Comparison of ENCODE assay signal across 17 mouse cellular contexts in genomic region chr8:64948371-64948770, GRCm38 (mm10). TPM values are rescaled to one million over a fixed set of nuclear protein-coding genes. Genes with fewer than 3 reads are reported as not detected.
DNase-seq lines count a peak whose midpoint lies in the region; ATAC-seq and TF ChIP-seq lines count a peak whose summit lies in the region.
"Had no signal": no experiment of that assay in that cellular context is flagged by ENCODE, and none has a peak within 500 bp of the region (broad histone marks: within the 10 kb centered on the region; RNA-seq: fewer than 3 reads in every experiment).

No protein-coding gene starts in this region.

- no peak overlapping the region for H3K9ac ChIP-seq in hindbrain, embryonic 13.5 days
- H3K9ac ChIP-seq in hindbrain, embryonic 15.5 days, result no peak overlapping the region

- no peak overlapping the region for H3K27ac ChIP-seq in hindbrain, embryonic 13.5 days
- H3K27ac ChIP-seq in hindbrain, embryonic 10.5 days, result no peak overlapping the region
- H3K27ac ChIP-seq in hindbrain, embryonic 15.5 days (replicated peaks), result no peak overlapping the region
- no peak overlapping the region for H3K27ac ChIP-seq in thymus, adult 2 months (ENCODE audit: control insufficient read depth, insufficient read depth, low read length)
- H3K27ac ChIP-seq: limb, embryonic 13.5 days had no signal

- H3K27me3 ChIP-seq in hindbrain, embryonic 13.5 days, result 0 out of 2 replicates have a peak, but pooled peaks cover 3% of the 10 kb centered on the region
- peaks cover 11% of the 10 kb centered on the region; the same call in 1 of the 2 replicates for H3K27me3 ChIP-seq in hindbrain, embryonic 10.5 days (ENCODE audit: insufficient read depth, poor library complexity, severe bottlenecking)
- no peaks in the 10 kb centered on the region for H3K27me3 ChIP-seq in hindbrain, embryonic 15.5 days
- no peaks in the 10 kb centered on the region for H3K27me3 ChIP-seq in thymus, adult 2 months (ENCODE audit: control insufficient read depth, insufficient read depth, low read length)
- H3K27me3 ChIP-seq: Patski had no signal

- ATAC-seq in hindbrain, embryonic 13.5 days (ENCODE audit: low FRiP score), result no peak
- ATAC-seq in hindbrain, embryonic 15.5 days (ENCODE audit: low FRiP score, low read depth), result no peak

- no peak for TF ChIP-seq CTCF in thymus, adult 2 months (IDR thresholded peaks at IDR 0.05; ENCODE audit: borderline replicate concordance, control insufficient read depth, extremely low read depth, insufficient read depth, low read length, poor library complexity)

- H3K9me3 ChIP-seq in hindbrain, embryonic 13.5 days, result no peaks in the 10 kb centered on the region
- no peaks in the 10 kb centered on the region for H3K9me3 ChIP-seq in hindbrain, embryonic 10.5 days
- H3K9me3 ChIP-seq in hindbrain, embryonic 15.5 days, result no peaks in the 10 kb centered on the region

- no peak overlapping the region for H3K4me3 ChIP-seq in hindbrain, embryonic 13.5 days
- no peak overlapping the region for H3K4me3 ChIP-seq in hindbrain, embryonic 10.5 days
- H3K4me3 ChIP-seq in hindbrain, embryonic 15.5 days, result peak overlapping the region; percentile 80; the same call in 1 of the 2 replicates
- no peak overlapping the region for H3K4me3 ChIP-seq in thymus, adult 2 months (ENCODE audit: control insufficient read depth, insufficient read depth, low read length)

- H3K36me3 ChIP-seq in hindbrain, embryonic 13.5 days, result no peaks in the 10 kb centered on the region
- H3K36me3 ChIP-seq in hindbrain, embryonic 10.5 days, result no peaks in the 10 kb centered on the region
- no peaks in the 10 kb centered on the region for H3K36me3 ChIP-seq in hindbrain, embryonic 15.5 days
- no peaks in the 10 kb centered on the region for H3K36me3 ChIP-seq in thymus, adult 2 months (ENCODE audit: control insufficient read depth, insufficient read depth, low read length)
- H3K36me3 ChIP-seq: limb, embryonic 13.5 days had no signal

- 0 out of 2 replicates have a peak overlapping the region, but pooled peaks have one; percentile 51 for H3K4me2 ChIP-seq in hindbrain, embryonic 13.5 days
- peak overlapping the region; percentile 58 for H3K4me2 ChIP-seq in hindbrain, embryonic 15.5 days

- H3K4me1 ChIP-seq in hindbrain, embryonic 13.5 days (replicated peaks), result peaks cover 7% of the 10 kb centered on the region
- H3K4me1 ChIP-seq in hindbrain, embryonic 10.5 days (replicated peaks), result no peaks in the 10 kb centered on the region; the same call in 1 of the 2 replicates
- H3K4me1 ChIP-seq in hindbrain, embryonic 15.5 days (replicated peaks), result peaks cover 7% of the 10 kb centered on the region
- H3K4me1 ChIP-seq in thymus, adult 2 months (replicated peaks; ENCODE audit: control insufficient read depth, insufficient read depth, low read length), result peaks cover 20% of the 10 kb centered on the region

- no peak for DNase-seq in hindbrain, embryonic 10.5 days (ENCODE audit: low spot score)
- DNase-seq in retina, postnatal 1 day, result peak; percentile 26
- no peak for DNase-seq in retina, embryonic 14.5 days (ENCODE audit: low spot score)
- no peak for DNase-seq in thymus, adult 2 months
- no peak for DNase-seq in kidney, adult 11 months
- DNase-seq in spleen, postnatal 10 days (ENCODE audit: low spot score in 2 of 2), result no peak
- DNase-seq: adrenal gland, adult 2 months; heart, adult 18-20 months; heart, postnatal 4 days; kidney, postnatal 14 days; layer of hippocampus, postnatal 36 days had no signal

- no peak for TF ChIP-seq POLR2A in thymus, adult 2 months (IDR thresholded peaks at IDR 0.05; ENCODE audit: control insufficient read depth, extremely low read depth, insufficient read depth, low read length, poor library complexity)

- 100% methylated on average over 1 of the region's 1 CpGs for WGBS in hindbrain, embryonic 13.5 days
- 93% methylated on average over 1 of the region's 1 CpGs for whole genome bisulfite sequencing in hindbrain, embryonic 10.5 days
- WGBS in hindbrain, embryonic 15.5 days, result 94% methylated on average over 1 of the region's 1 CpGs
- 85% methylated on average over 1 of the region's 1 CpGs for WGBS in thymus, adult 2 months

RNA-seq across cellular contexts. Expression of gene Tmem192, which starts 1.4 kb away (rescaled TPM):
- polyA plus RNA-seq in hindbrain, embryonic 13.5 days (2015; fragmentation: Nextera tagmentation; extraction: Ambion mirVana), result 24.4 and 28.3 TPM in 2 replicates
- polyA plus RNA-seq in hindbrain, embryonic 10.5 days (2016; fragmentation: Nextera tagmentation; extraction: Ambion mirVana), result 20.8 and 22.1 TPM in 2 replicates
- polyA plus RNA-seq in hindbrain, embryonic 15.5 days (2015; fragmentation: Nextera tagmentation; extraction: Ambion mirVana), result 27.3 and 33.8 TPM in 2 replicates
- polyA plus RNA-seq in thymus, adult 2 months (2012; rRNA removed), result 58.2 and 71.8 TPM in 2 replicates

RNA-seq across cellular contexts. Expression of gene Trim75, which starts 39.3 kb away (rescaled TPM):
- 0.08 TPM in 1 of 2 replicates, not detected in the other for polyA plus RNA-seq in hindbrain, embryonic 13.5 days (2015; fragmentation: Nextera tagmentation; extraction: Ambion mirVana)
- polyA plus RNA-seq in hindbrain, embryonic 10.5 days (2016; fragmentation: Nextera tagmentation; extraction: Ambion mirVana), result not detected in 2 replicates
- polyA plus RNA-seq in hindbrain, embryonic 15.5 days (2015; fragmentation: Nextera tagmentation; extraction: Ambion mirVana), result 0.04 and 0.09 TPM in 2 replicates
- polyA plus RNA-seq in thymus, adult 2 months (2012; rRNA removed), result not detected in 2 replicates
- polyA plus RNA-seq: adrenal gland, adult 2 months; embryonic facial prominence, embryonic 14.5 days; limb, embryonic 13.5 days; lung, postnatal 0 days had no signal
